In genomic region chr4:98727295-98727958, GRCm38 (mm10) we compare ENCODE assay signal across 9 mouse cellular contexts. TPM values are rescaled to one million over a fixed set of nuclear protein-coding genes. Genes with fewer than 3 reads are reported as not detected.
DNase-seq lines count a peak whose midpoint lies in the region; ATAC-seq and TF ChIP-seq lines count a peak whose summit lies in the region.
"Had no signal": no experiment of that assay in that cellular context is flagged by ENCODE, and none has a peak within 500 bp of the region (broad histone marks: within the 10 kb centered on the region; RNA-seq: fewer than 3 reads in every experiment).

No protein-coding gene starts in this region.

- H3K9ac ChIP-seq in heart, embryonic 15.5 days, result no peak overlapping the region
- peak overlapping the region; percentile 61; the same call in 1 of the 2 replicates for H3K9ac ChIP-seq in embryonic facial prominence, embryonic 13.5 days
- no peak overlapping the region for H3K9ac ChIP-seq in neural tube, embryonic 11.5 days (ENCODE audit: low read length)

- TF ChIP-seq CTCF in cerebellum, adult 2 months (IDR thresholded peaks at IDR 0.05; ENCODE audit: borderline replicate concordance, insufficient read depth, low read depth, low read length), result no peak

- peaks cover 9% of the 10 kb centered on the region; the same call in 1 of the 2 replicates for H3K27me3 ChIP-seq in heart, embryonic 15.5 days
- H3K27me3 ChIP-seq in embryonic facial prominence, embryonic 13.5 days, result peaks cover 27% of the 10 kb centered on the region
- peaks cover 36% of the 10 kb centered on the region for H3K27me3 ChIP-seq in limb, embryonic 10.5 days (ENCODE audit: low read depth, poor library complexity, severe bottlenecking)
- H3K27me3 ChIP-seq in neural tube, embryonic 11.5 days (ENCODE audit: control insufficient read depth, insufficient read depth, low read length), result peaks cover 31% of the 10 kb centered on the region
- no peaks in the 10 kb centered on the region for H3K27me3 ChIP-seq in cerebellum, adult 2 months (ENCODE audit: control insufficient read depth, insufficient read depth, low read length)

- H3K27ac ChIP-seq in heart, embryonic 15.5 days, result no peak overlapping the region
- no peak overlapping the region for H3K27ac ChIP-seq in embryonic facial prominence, embryonic 13.5 days
- H3K27ac ChIP-seq in limb, embryonic 10.5 days, result no peak overlapping the region
- H3K27ac ChIP-seq in neural tube, embryonic 11.5 days (ENCODE audit: low read depth, low read length), result no peak overlapping the region
- no peak overlapping the region for H3K27ac ChIP-seq in cerebellum, adult 2 months (ENCODE audit: insufficient read depth, low read length)

- 5% methylated on average over 21 of the region's 21 CpGs for WGBS in heart, embryonic 15.5 days
- WGBS in embryonic facial prominence, embryonic 13.5 days, result 2% methylated on average over 21 of the region's 21 CpGs
- 2% methylated on average over 21 of the region's 21 CpGs for WGBS in limb, embryonic 10.5 days
- WGBS in neural tube, embryonic 11.5 days, result 3% methylated on average over 21 of the region's 21 CpGs
- 15% methylated on average over 21 of the region's 21 CpGs for WGBS in cerebellum, adult 2 months

- no peak for DNase-seq in heart, postnatal 36 days
- peak; percentile 42 for DNase-seq in limb, embryonic 10.5 days (ENCODE audit: low spot score)
- no peak for DNase-seq in neural tube, embryonic 11.5 days (ENCODE audit: low spot score)
- DNase-seq in left cerebral cortex, postnatal 25 days (ENCODE audit: low spot score in 2 of 2), result no peak
- DNase-seq in ovary, postnatal 14 days (ENCODE audit: low spot score), result no peak
- DNase-seq in cerebellum, adult 2 months, result no peak

- no peak for TF ChIP-seq POLR2A in cerebellum, adult 2 months (IDR thresholded peaks at IDR 0.05; ENCODE audit: borderline replicate concordance, insufficient read depth, low read length)

- H3K4me2 ChIP-seq in heart, embryonic 15.5 days, result peak overlapping the region; percentile 69
- H3K4me2 ChIP-seq in embryonic facial prominence, embryonic 13.5 days, result peak overlapping the region; percentile 86
- H3K4me2 ChIP-seq in neural tube, embryonic 11.5 days (ENCODE audit: low read depth), result peak overlapping the region; percentile 62

- intact Hi-C loops in heart, postnatal 36 days (cut with DNase I), result no loop called here
- intact Hi-C loops in left cerebral cortex, postnatal 25 days (cut with DNase I), result no loop called here

- H3K9me3 ChIP-seq in heart, embryonic 15.5 days (replicated peaks), result no peaks in the 10 kb centered on the region
- no peaks in the 10 kb centered on the region for H3K9me3 ChIP-seq in embryonic facial prominence, embryonic 13.5 days
- no peaks in the 10 kb centered on the region for H3K9me3 ChIP-seq in limb, embryonic 10.5 days (replicated peaks)
- H3K9me3 ChIP-seq in neural tube, embryonic 11.5 days (ENCODE audit: control insufficient read depth, low read length), result no peaks in the 10 kb centered on the region

- H3K4me1 ChIP-seq in heart, embryonic 15.5 days (replicated peaks), result peaks cover 20% of the 10 kb centered on the region
- peaks cover 19% of the 10 kb centered on the region for H3K4me1 ChIP-seq in embryonic facial prominence, embryonic 13.5 days
- peaks cover 22% of the 10 kb centered on the region for H3K4me1 ChIP-seq in limb, embryonic 10.5 days
- H3K4me1 ChIP-seq in neural tube, embryonic 11.5 days (ENCODE audit: control insufficient read depth, insufficient read depth, low read length), result peaks cover 6% of the 10 kb centered on the region; the same call in 1 of the 2 replicates
- H3K4me1 ChIP-seq in cerebellum, adult 2 months (ENCODE audit: control insufficient read depth, insufficient read depth, low read length), result no peaks in the 10 kb centered on the region

- H3K4me3 ChIP-seq in heart, embryonic 15.5 days, result peak overlapping the region; percentile 36
- peak overlapping the region; percentile 42 for H3K4me3 ChIP-seq in embryonic facial prominence, embryonic 13.5 days
- peak overlapping the region; percentile 56 for H3K4me3 ChIP-seq in limb, embryonic 10.5 days
- no peak overlapping the region; the same call in 1 of the 2 replicates for H3K4me3 ChIP-seq in neural tube, embryonic 11.5 days (ENCODE audit: low read depth, low read length)
- H3K4me3 ChIP-seq in cerebellum, adult 2 months (replicated peaks; ENCODE audit: insufficient read depth, low read depth, low read length), result no peak overlapping the region

- no peak for ATAC-seq in heart, embryonic 15.5 days (replicated peaks; ENCODE audit: insufficient number of reproducible peaks, insufficient read depth, low FRiP score, low read depth)
- ATAC-seq in embryonic facial prominence, embryonic 13.5 days (ENCODE audit: insufficient number of reproducible peaks, insufficient read depth, low FRiP score, low TSS enrichment, low read depth), result no peak
- no peak for ATAC-seq in neural tube, embryonic 11.5 days (ENCODE audit: insufficient read depth, low FRiP score, low TSS enrichment)

- no peaks in the 10 kb centered on the region for H3K36me3 ChIP-seq in heart, embryonic 15.5 days
- no peaks in the 10 kb centered on the region for H3K36me3 ChIP-seq in embryonic facial prominence, embryonic 13.5 days
- H3K36me3 ChIP-seq in limb, embryonic 10.5 days, result no peaks in the 10 kb centered on the region
- no peaks in the 10 kb centered on the region for H3K36me3 ChIP-seq in neural tube, embryonic 11.5 days (ENCODE audit: control insufficient read depth, insufficient read depth, low read length)

RNA-seq across cellular contexts. Expression of gene L1td1, which starts 0.9 kb away (rescaled TPM):
- 0.11 TPM in 1 of 2 replicates, not detected in the other for polyA plus RNA-seq in heart, embryonic 15.5 days (2015; fragmentation: Nextera tagmentation; extraction: Ambion mirVana)
- total RNA-seq in heart, postnatal 36 days (2021), result not detected
- 0.43 and 1.7 TPM in 2 replicates for polyA plus RNA-seq in embryonic facial prominence, embryonic 13.5 days (2015; fragmentation: Nextera tagmentation; extraction: Ambion mirVana)
- 0.61 TPM in 1 of 2 replicates, not detected in the other for polyA plus RNA-seq in limb, embryonic 10.5 days (2016; fragmentation: Nextera tagmentation; extraction: Ambion mirVana)
- 0.20 TPM in 1 of 2 replicates, not detected in the other for polyA plus RNA-seq in neural tube, embryonic 11.5 days (2014; fragmentation: Nextera tagmentation; extraction: Ambion mirVana)
- not detected for total RNA-seq in left cerebral cortex, postnatal 25 days (2021)
- 0.03 TPM in 1 of 2 replicates, not detected in the other for polyA plus RNA-seq in cerebellum, adult 2 months (2012; rRNA removed)
- polyA plus RNA-seq: large intestine, adult 2 months had no signal

Comparison
In these comparisons a context has a peak if more than half of its experiments do, and no peak if none do; other contexts are left out.
1. H3K4me3 ChIP-seq: peak in heart, embryonic 15.5 days (single experiment), embryonic facial prominence, embryonic 13.5 days (single experiment) and limb, embryonic 10.5 days (single experiment); none in neural tube, embryonic 11.5 days (single experiment) and cerebellum, adult 2 months (single experiment).
2. Peak in every context shown above with its lines, with median percentiles within 50 percentile points of each other: H3K4me2 ChIP-seq.